Mouse (Mus musculus): ENCODE measurements around the gene Ctf1.

- peak; percentile 90 for TF ChIP-seq CTCF (conservative IDR thresholded peaks at IDR 0.05; ENCODE audit: low read length)
- no peak for TF ChIP-seq NANOG (IDR thresholded peaks at IDR 0.05; ENCODE audit: borderline replicate concordance, low read length)
- no peak for TF ChIP-seq POU5F1 (IDR thresholded peaks at IDR 0.05; ENCODE audit: borderline replicate concordance, low read length)
Observed at GRCm38 (mm10) chr7:127677077-127677476, 35.5 kb upstream of the Ctf1 start.

Measured in E14TG2a.4 (cell line).